Mouse (Mus musculus) urinary bladder, postnatal 25 days (tissue): Measurements from ENCODE around the gene Nisch.

Experiments used
- DNase-seq: peaks from one replicate; pipeline ENCODE4 v3.0.0; 2022; ENCODE audit warnings: low spot score

Gene Nisch

GRCm38 (mm10) chr14:31216846-31217245 is at the start of gene Nisch:
Nisch (minus strand) TSS chr14:31216946.
- DNase-seq, result no peak

DNA sequence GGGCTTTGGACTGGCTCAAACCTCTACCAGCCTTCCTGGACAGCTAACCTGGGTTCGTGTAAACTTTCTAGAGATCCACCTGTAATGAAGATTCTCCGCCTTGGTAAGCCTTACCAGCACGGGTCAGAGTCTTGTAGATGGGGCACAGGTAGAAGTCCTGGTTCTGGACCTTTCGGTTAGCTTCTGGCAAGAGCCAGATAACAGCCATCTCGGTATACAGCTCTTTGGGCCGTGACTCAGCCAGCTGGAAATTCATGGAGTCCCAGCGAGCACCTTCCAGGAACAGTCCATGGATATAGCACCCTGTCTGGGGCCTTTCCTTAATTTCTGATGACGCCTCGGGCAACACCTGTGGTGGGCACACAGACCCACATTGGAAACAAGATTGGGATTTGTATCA is 44.2 kb upstream of the Nisch start:
- DNase-seq, result no peak

GRCm38 (mm10) chr14:31260374-31260773 is 43.6 kb upstream of the Nisch start:
- DNase-seq, result no peak

- DNase-seq, result no peak
Measured at GRCm38 (mm10) chr14:31258476-31259050, 41.8 kb upstream of the Nisch start.

- no peak for DNase-seq
Measured at GRCm38 (mm10) chr14:31252091-31252490, 35.3 kb upstream of the Nisch start.

- no peak for DNase-seq
Measured at GRCm38 (mm10) chr14:31251626-31252025, 34.9 kb upstream of the Nisch start.

DNA sequence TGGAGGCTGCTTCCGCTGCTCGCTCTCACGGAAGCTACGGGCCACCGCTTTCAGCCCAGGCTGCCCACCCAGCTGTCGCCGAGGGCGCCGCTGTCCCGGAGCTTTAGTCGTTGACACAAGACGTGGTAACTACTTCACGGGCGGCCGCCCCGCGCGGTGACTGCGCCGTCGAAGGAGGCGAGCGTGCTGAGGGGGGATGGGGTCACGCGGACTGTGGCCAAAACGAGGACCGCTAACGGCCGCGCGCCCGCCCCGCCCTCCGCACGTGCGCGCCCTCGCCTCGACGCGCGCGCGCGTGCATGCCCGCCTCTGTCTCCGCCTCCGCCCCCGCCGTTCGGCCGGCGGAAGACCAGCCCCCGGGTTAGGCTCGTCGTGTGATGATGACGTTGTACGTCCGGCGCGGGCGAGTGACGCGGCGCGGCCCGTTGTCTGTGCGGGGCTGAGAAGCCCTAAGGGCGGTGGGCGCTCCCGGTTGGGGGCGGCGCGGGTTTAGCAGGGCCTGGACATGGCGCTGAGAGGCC is 34.4 kb upstream of the Nisch start, which contains the start of the genes Phf7 and Bap1:
Gene Phf7 (minus strand): TSS at position 234 of the 521 bp plus-strand sequence.
Gene Bap1 (plus strand): TSS at position 367 of the 521 bp plus-strand sequence.
- DNase-seq, result peak; percentile 98

DNA sequence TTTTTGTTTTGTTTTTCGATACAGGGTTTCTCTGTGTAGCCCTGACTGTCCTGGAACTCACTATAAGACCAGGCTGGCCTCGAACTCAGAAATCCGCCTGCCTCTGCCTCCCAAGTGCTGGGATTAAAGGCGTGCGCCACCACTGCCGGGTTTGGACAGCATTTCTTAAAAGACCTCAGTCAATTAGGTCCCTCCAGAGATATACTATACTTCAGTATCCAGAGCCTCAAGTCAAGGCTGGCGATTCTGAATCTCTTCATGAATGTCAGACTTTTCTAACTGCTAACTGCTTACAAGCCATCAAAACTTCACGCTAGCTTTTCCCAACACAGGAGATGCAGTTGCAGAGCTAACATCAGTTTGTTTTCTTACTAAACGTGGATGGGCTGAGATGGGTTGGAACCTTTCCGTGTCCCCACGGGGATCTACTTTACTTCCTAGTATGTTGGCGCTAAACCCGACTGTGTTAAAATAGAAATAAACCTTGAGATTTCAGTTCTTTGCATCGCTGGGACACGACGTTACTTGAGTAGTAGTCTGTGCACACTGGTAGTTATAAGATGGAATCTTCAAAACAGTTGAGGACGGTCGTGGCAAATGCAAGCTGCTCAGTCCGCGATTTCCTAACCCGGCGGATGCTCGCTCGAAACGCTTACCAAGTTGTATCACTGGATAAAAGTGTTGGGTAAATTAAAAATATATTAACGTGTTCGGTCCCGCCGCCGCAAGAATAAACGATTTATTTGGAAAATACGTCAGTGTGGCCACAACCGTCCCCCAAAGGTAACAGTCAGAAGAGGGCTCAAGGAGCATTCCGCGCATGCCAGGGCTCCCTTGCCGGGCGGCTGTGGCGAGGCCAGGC is 33.7 kb upstream of the Nisch start:
- no peak for DNase-seq

GRCm38 (mm10) chr14:31248396-31248795 is 31.6 kb upstream of the Nisch start:
- no peak for DNase-seq

GRCm38 (mm10) chr14:31245946-31246345 is 29.2 kb upstream of the Nisch start:
- DNase-seq, result no peak

GRCm38 (mm10) chr14:31244777-31245176 is 28.0 kb upstream of the Nisch start:
- no peak for DNase-seq

- DNase-seq, result no peak
Measured at GRCm38 (mm10) chr14:31240528-31240927, 23.8 kb upstream of the Nisch start.

DNA sequence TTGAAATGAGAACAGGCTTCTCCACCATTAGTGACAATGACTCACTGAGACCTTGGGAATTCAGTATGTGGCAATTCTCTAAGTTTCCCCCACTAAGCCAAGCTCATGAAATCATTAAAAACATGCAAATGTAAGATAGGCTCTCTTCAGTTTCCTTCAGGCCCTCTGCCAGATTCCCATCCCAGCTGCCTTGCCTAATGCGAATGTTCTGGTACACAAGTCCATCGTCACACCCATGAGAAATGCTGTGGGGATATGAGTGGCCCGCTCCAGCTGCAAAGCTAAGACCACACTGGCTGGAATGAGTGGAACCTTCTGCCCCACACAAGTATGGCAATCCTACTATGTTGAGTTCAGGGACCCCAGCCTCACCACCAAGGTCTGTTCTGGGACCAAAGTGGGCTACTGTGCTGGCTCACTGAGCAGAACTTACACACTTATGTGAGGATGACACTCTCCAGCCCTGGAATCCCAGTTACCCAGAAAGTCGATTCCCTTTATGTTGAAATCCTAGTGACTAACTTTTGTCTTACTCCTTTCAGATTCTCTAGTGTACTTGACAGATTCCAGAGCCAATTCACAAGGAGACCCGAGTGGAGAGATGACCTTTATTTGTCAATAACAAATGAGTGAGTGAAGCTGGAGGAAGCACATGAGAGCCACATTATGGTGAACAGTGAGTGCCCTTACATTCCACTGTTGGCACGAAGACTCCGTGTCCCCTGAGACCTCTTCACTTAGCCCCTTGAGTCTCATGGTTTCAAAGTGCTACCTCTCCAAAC is 20.5 kb upstream of the Nisch start:
- DNase-seq, result no peak

GRCm38 (mm10) chr14:31233996-31234591 is 17.3 kb upstream of the Nisch start:
- peak; percentile 78 for DNase-seq

DNA sequence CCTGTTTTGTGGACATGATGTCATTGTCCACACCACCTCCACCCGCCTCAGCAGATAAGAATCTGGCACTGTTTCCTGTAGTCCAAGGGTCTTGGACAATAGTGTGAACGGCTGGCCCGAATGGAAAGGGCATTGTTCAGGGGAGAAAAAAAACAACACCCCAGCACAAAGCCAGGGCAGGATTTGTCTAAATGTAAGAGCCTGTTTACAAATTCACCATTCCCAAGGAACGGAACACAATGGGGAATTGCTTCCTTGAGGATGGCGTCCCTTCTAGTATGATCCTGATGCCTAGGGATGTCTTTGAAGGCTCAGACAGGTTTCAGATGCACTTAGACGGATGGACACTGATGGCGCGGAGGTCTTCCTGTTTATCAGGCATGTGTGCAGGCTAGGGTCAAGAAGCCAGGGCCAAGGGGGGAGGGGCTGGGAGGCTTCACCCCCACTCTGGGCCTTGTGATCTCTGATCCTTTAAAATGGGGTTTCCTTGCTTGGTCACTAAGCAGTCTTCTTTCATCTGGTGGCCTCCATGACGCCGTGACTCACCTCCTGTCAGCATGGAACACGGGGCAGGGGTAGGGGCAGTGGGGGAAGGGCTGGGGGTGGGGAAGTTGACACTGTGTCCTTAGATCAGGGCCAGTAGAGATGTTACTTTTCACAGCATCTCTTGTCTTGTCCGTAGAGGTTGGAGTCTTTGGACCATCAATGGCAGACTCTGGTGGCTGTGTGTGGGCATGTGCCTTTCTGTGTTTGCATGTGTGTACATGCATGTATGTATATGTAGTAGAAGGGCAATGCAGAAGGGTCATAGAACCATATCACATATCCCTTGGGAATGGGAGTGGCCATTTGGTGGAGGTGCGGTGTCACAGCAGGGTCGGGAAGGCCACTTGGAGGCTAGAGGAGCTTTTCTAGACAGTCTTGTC is 16.6 kb upstream of the Nisch start:
- no peak for DNase-seq

GRCm38 (mm10) chr14:31232404-31233069 is 15.8 kb upstream of the Nisch start:
- no peak for DNase-seq

- no peak for DNase-seq
Measured at GRCm38 (mm10) chr14:31230442-31230841, 13.7 kb upstream of the Nisch start.

GRCm38 (mm10) chr14:31228234-31228633 is 11.5 kb upstream of the Nisch start:
- DNase-seq, result no peak

- DNase-seq, result peak; percentile 31
Measured at GRCm38 (mm10) chr14:31226978-31227377, 10.2 kb upstream of the Nisch start.

DNA sequence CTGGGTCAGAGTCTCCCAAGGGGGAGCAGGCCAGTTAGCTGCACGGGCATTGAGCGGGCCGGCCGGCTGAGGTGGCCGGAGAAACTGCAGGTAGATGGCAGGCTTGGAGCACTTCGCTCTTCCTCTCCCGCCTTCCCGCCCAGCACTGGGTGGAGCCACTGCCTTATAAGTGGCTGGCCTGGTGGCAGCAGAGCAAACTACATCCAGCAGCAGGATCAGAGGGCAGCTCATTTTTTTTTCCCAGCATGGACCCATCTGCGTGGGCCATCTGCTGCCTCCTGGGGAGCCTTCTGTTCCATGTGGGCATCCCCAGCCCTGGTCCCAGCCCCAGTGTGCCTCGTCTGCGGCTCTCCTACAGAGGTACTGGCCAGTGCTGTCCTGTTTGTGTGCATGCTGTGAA is 920 bp upstream of the Nisch start, which contains the start of gene Sema3g:
Gene Sema3g (plus strand): TSS at position 195 of the 400 bp plus-strand sequence.
- DNase-seq, result peak; percentile 50
